8 mouse cellular contexts compared by ENCODE assay signal in genomic region chr12:113188349-113189055, GRCm38 (mm10). TPM values are rescaled to one million over a fixed set of nuclear protein-coding genes. Genes with fewer than 3 reads are reported as not detected.
A peak's percentile ranks its signal among the peaks of the same experiment; 100 is the strongest.
DNase-seq lines count a peak whose midpoint lies in the region; ATAC-seq and TF ChIP-seq lines count a peak whose summit lies in the region.
"Had no signal": no experiment of that assay in that cellular context is flagged by ENCODE, and none has a peak within 500 bp of the region (broad histone marks: within the 10 kb centered on the region; RNA-seq: fewer than 3 reads in every experiment).

No protein-coding gene starts in this region.

- WGBS in forebrain, embryonic 10.5 days: 90% methylated on average over 51 of the region's 51 CpGs
- WGBS in limb, embryonic 11.5 days: 87% methylated on average over 51 of the region's 51 CpGs

- H3K4me2 ChIP-seq in limb, embryonic 11.5 days (ENCODE audit: low read depth, severe bottlenecking): peak overlapping the region; percentile 81; the same call in 1 of the 2 replicates

- H3K27ac ChIP-seq in testis, adult 2 months (ENCODE audit: control insufficient read depth, insufficient read depth, low read depth, low read length): no peak overlapping the region
- no peak overlapping the region for H3K27ac ChIP-seq in forebrain, embryonic 10.5 days
- H3K27ac ChIP-seq in limb, embryonic 11.5 days (replicated peaks; ENCODE audit: low read depth, low read length): no peak overlapping the region
- H3K27ac ChIP-seq: kidney, postnatal 0 days had no signal

- peaks cover 26% of the 10 kb centered on the region for H3K4me1 ChIP-seq in testis, adult 2 months (ENCODE audit: control insufficient read depth, insufficient read depth, low read length)
- peaks cover 32% of the 10 kb centered on the region for H3K4me1 ChIP-seq in forebrain, embryonic 10.5 days
- H3K4me1 ChIP-seq in limb, embryonic 11.5 days (ENCODE audit: control insufficient read depth, insufficient read depth, low read length): peaks cover 10% of the 10 kb centered on the region; the same call in 1 of the 2 replicates

- no peak for ATAC-seq in limb, embryonic 11.5 days (ENCODE audit: insufficient number of reproducible peaks, low FRiP score, low TSS enrichment, low read depth)

- no peaks in the 10 kb centered on the region for H3K36me3 ChIP-seq in testis, adult 2 months (ENCODE audit: control insufficient read depth, insufficient read depth, low read length)
- peaks cover 33% of the 10 kb centered on the region for H3K36me3 ChIP-seq in forebrain, embryonic 10.5 days (replicated peaks)
- no peaks in the 10 kb centered on the region; the same call in 1 of the 2 replicates for H3K36me3 ChIP-seq in limb, embryonic 11.5 days (ENCODE audit: control insufficient read depth, insufficient read depth, low read length)

- TF ChIP-seq POLR2A in testis, adult 2 months (IDR thresholded peaks at IDR 0.05; ENCODE audit: control insufficient read depth, low read depth, low read length): no peak

- DNase-seq in testis, postnatal 14 days (ENCODE audit: low spot score): no peak
- DNase-seq in forebrain, embryonic 10.5 days (ENCODE audit: extremely low spot score, low spot score): no peak
- DNase-seq in limb, embryonic 11.5 days (ENCODE audit: low spot score): no peak
- no peak for DNase-seq in frontal cortex, postnatal 25 days (ENCODE audit: low spot score in 2 of 2)
- DNase-seq in gastrocnemius, adult 18-20 months (ENCODE audit: low spot score): no peak
- DNase-seq in layer of hippocampus, postnatal 36 days: no peak

- peaks cover 11% of the 10 kb centered on the region; the same call in 1 of the 2 replicates for H3K9me3 ChIP-seq in forebrain, embryonic 10.5 days
- H3K9me3 ChIP-seq in limb, embryonic 11.5 days (ENCODE audit: control insufficient read depth, low read length): no peaks in the 10 kb centered on the region

- no peaks in the 10 kb centered on the region for H3K27me3 ChIP-seq in testis, adult 2 months (ENCODE audit: control insufficient read depth, insufficient read depth, low read length)
- peaks cover 57% of the 10 kb centered on the region for H3K27me3 ChIP-seq in forebrain, embryonic 10.5 days (ENCODE audit: poor library complexity, severe bottlenecking)
- peaks cover 7% of the 10 kb centered on the region; the same call in 1 of the 2 replicates for H3K27me3 ChIP-seq in limb, embryonic 11.5 days (ENCODE audit: control insufficient read depth, insufficient read depth, low read length)

- no peak overlapping the region for H3K9ac ChIP-seq in limb, embryonic 11.5 days (ENCODE audit: low read length)

- no peak for TF ChIP-seq CTCF in testis, adult 2 months (IDR thresholded peaks at IDR 0.05; ENCODE audit: control insufficient read depth, insufficient read depth, insufficient replicate concordance, low read depth, low read length)

- H3K4me3 ChIP-seq in testis, adult 2 months (ENCODE audit: control insufficient read depth, low read depth, low read length): peak overlapping the region; percentile 17
- peak overlapping the region; percentile 72 for H3K4me3 ChIP-seq in forebrain, embryonic 10.5 days
- H3K4me3 ChIP-seq in limb, embryonic 11.5 days (ENCODE audit: low read depth, low read length): no peak overlapping the region

RNA-seq across cellular contexts. Expression of gene Tmem121, which starts 2.8 kb away (rescaled TPM):
- 1.0 and 1.3 TPM in 2 replicates for polyA plus RNA-seq in testis, adult 2 months (2012; rRNA removed)
- polyA plus RNA-seq in forebrain, embryonic 10.5 days (2016; fragmentation: Nextera tagmentation; extraction: Ambion mirVana): 18.7 and 20.3 TPM in 2 replicates
- polyA plus RNA-seq in limb, embryonic 11.5 days (2014; fragmentation: Nextera tagmentation; extraction: Ambion mirVana): 8.0 and 12.0 TPM in 2 replicates
- total RNA-seq in gastrocnemius, adult 18-20 months (2021): under 1 TPM in 1 of 2 experiments, not detected in 1; 0.14 TPM
- total RNA-seq in layer of hippocampus, postnatal 36 days (2021): 10 to 100 TPM; 20.5 to 23.8 TPM

RNA-seq across cellular contexts. Expression of gene Tedc1, which starts 32.3 kb away (rescaled TPM):
- polyA plus RNA-seq in testis, adult 2 months (2012; rRNA removed): 46.9 and 48.0 TPM in 2 replicates
- 66.4 and 69.6 TPM in 2 replicates for polyA plus RNA-seq in forebrain, embryonic 10.5 days (2016; fragmentation: Nextera tagmentation; extraction: Ambion mirVana)
- 39.9 and 41.3 TPM in 2 replicates for polyA plus RNA-seq in limb, embryonic 11.5 days (2014; fragmentation: Nextera tagmentation; extraction: Ambion mirVana)
- not detected for total RNA-seq in gastrocnemius, adult 18-20 months (2021)
- 1 to 10 TPM in 1 of 2 experiments, under 1 TPM in 1; 0.82 to 1.5 TPM for total RNA-seq in layer of hippocampus, postnatal 36 days (2021)

RNA-seq across cellular contexts. Expression of gene Crip1, which starts 42.4 kb away (rescaled TPM):
- polyA plus RNA-seq in testis, adult 2 months (2012; rRNA removed): 30.4 and 106 TPM in 2 replicates
- 59.2 and 59.5 TPM in 2 replicates for polyA plus RNA-seq in forebrain, embryonic 10.5 days (2016; fragmentation: Nextera tagmentation; extraction: Ambion mirVana)
- 56.2 and 62.8 TPM in 2 replicates for polyA plus RNA-seq in limb, embryonic 11.5 days (2014; fragmentation: Nextera tagmentation; extraction: Ambion mirVana)
- 100 to 1,000 TPM in 1 of 2 experiments, 10 to 100 TPM in 1; 65.3 to 100 TPM for total RNA-seq in gastrocnemius, adult 18-20 months (2021)
- 10 to 100 TPM in 1 of 2 experiments, 1 to 10 TPM in 1; 8.9 to 12.6 TPM for total RNA-seq in layer of hippocampus, postnatal 36 days (2021)

RNA-seq across cellular contexts. Expression of gene Crip2, which starts 48.5 kb away (rescaled TPM):
- 178 and 179 TPM in 2 replicates for polyA plus RNA-seq in testis, adult 2 months (2012; rRNA removed)
- 172 and 182 TPM in 2 replicates for polyA plus RNA-seq in forebrain, embryonic 10.5 days (2016; fragmentation: Nextera tagmentation; extraction: Ambion mirVana)
- polyA plus RNA-seq in limb, embryonic 11.5 days (2014; fragmentation: Nextera tagmentation; extraction: Ambion mirVana): 49.7 and 53.8 TPM in 2 replicates
- 10 to 100 TPM; 28.2 to 43.8 TPM for total RNA-seq in gastrocnemius, adult 18-20 months (2021)
- 10 to 100 TPM; 93.0 to 95.4 TPM for total RNA-seq in layer of hippocampus, postnatal 36 days (2021)
